Mouse (Mus musculus) heart, postnatal 4 days (tissue): ENCODE results near the gene Triobp. TPM values are rescaled to one million over a fixed set of nuclear protein-coding genes. Genes with fewer than 3 reads are reported as not detected.
A peak's percentile ranks its signal among the peaks of the same experiment; 100 is the strongest.

Source experiments
- DNase-seq: peaks from one replicate; pipeline ENCODE4 v3.0.0; 2021
- total RNA-seq, 2 experiments: library from RNA; stranded (reverse); gene quantifications; 2 replicates each; pipeline ENCODE4 v1.2.3; 2021

Triobp gene
- total RNA-seq, 2 experiments from 2014 or later: 59.0 to 68.2 TPM

- peak; percentile 82 for DNase-seq
Measured at GRCm38 (mm10) chr15:78962885-78963284, 15.4 kb downstream of the Triobp start.

GRCm38 (mm10) chr15:78971626-78972025 is 24.1 kb downstream of the Triobp start:
- DNase-seq: no peak

- DNase-seq: peak; percentile 37
Measured at GRCm38 (mm10) chr15:78973950-78974349, 26.4 kb downstream of the Triobp start.

GRCm38 (mm10) chr15:78977676-78978159 is 30.2 kb downstream of the Triobp start:
- DNase-seq: no peak

GRCm38 (mm10) chr15:78978875-78979274 is 31.4 kb downstream of the Triobp start:
- DNase-seq: peak; percentile 92

GRCm38 (mm10) chr15:78980084-78980483 is 32.6 kb downstream of the Triobp start:
- no peak for DNase-seq

- peak; percentile 92 for DNase-seq
Measured at GRCm38 (mm10) chr15:78982658-78983435, 35.3 kb downstream of the Triobp start.

GRCm38 (mm10) chr15:78983436-78984285 is 36.1 kb downstream of the Triobp start:
- DNase-seq: peak; percentile 71

GRCm38 (mm10) chr15:78984286-78984778 is 36.8 kb downstream of the Triobp start:
- no peak for DNase-seq

GRCm38 (mm10) chr15:78986536-78987220 is 39.2 kb downstream of the Triobp start:
- no peak for DNase-seq

- peak; percentile 77 for DNase-seq
Measured at GRCm38 (mm10) chr15:78988499-78988971, 41.0 kb downstream of the Triobp start.

GRCm38 (mm10) chr15:78989152-78990092 is 41.9 kb downstream of the Triobp start:
- no peak for DNase-seq

GRCm38 (mm10) chr15:78990093-78990463 is 42.6 kb downstream of the Triobp start:
- DNase-seq: no peak

GRCm38 (mm10) chr15:78990970-78991525 is 43.5 kb downstream of the Triobp start:
- no peak for DNase-seq

- DNase-seq: no peak
Measured at GRCm38 (mm10) chr15:78992235-78992634, 44.7 kb downstream of the Triobp start.

- DNase-seq: no peak
Measured at GRCm38 (mm10) chr15:78992925-78993324, 45.4 kb downstream of the Triobp start.

- DNase-seq: no peak
Measured at GRCm38 (mm10) chr15:78995916-78996315, 48.4 kb downstream of the Triobp start.

- no peak for DNase-seq
Measured at GRCm38 (mm10) chr15:78996663-78997062, 49.1 kb downstream of the Triobp start.

GRCm38 (mm10) chr15:78998348-78998747 is 50.8 kb downstream of the Triobp start:
- DNase-seq: no peak

- no peak for DNase-seq
Measured at GRCm38 (mm10) chr15:78999586-78999985, 52.1 kb downstream of the Triobp start.

GRCm38 (mm10) chr15:79000357-79000791 is 52.9 kb downstream of the Triobp start:
- no peak for DNase-seq
